Mouse (Mus musculus): Measurements from ENCODE around the gene Sipa1l1. TPM values are rescaled to one million over a fixed set of nuclear protein-coding genes. Genes with fewer than 3 reads are reported as not detected.

The Sipa1l1 gene
- polyA plus RNA-seq, 1 experiment from 2014 or later = 39.0 TPM

DNA sequence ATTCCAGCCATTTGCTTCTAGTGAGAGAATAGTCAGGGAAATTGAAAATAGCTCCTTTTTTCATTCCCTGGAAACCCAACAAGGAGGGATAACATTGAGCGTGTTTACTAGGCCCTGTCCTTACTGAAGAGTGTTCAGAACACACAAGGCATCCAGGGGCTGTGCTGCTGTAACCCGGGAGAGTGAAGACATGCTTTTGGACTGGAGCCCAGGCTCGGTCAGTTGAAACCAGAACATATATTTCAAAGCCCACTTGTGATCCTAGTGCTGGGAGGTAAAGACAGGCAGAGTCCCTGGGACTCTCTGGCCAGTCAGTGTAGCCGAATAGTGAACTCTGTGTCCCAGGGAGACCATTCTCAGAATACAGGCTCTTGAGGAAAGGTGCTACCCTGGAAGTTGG lies 68.8 kb downstream of the Sipa1l1 start:
- no peak overlapping the region for H3K27ac ChIP-seq
- H3K27me3 ChIP-seq = no peaks in the 10 kb centered on the region
- WGBS = 47% methylated on average over 4 of the region's 4 CpGs
- no peaks in the 10 kb centered on the region for H3K9me3 ChIP-seq
- H3K36me3 ChIP-seq = 0 out of 2 replicates have a peak, but pooled peaks cover 4% of the 10 kb centered on the region
- H3K4me2 ChIP-seq = no peak overlapping the region
- H3K9ac ChIP-seq = no peak overlapping the region
- H3K4me1 ChIP-seq = peaks cover 12% of the 10 kb centered on the region
- no peak for ATAC-seq (ENCODE audit: insufficient number of reproducible peaks, low FRiP score, low TSS enrichment, low read depth)
- H3K4me3 ChIP-seq = no peak overlapping the region

DNA sequence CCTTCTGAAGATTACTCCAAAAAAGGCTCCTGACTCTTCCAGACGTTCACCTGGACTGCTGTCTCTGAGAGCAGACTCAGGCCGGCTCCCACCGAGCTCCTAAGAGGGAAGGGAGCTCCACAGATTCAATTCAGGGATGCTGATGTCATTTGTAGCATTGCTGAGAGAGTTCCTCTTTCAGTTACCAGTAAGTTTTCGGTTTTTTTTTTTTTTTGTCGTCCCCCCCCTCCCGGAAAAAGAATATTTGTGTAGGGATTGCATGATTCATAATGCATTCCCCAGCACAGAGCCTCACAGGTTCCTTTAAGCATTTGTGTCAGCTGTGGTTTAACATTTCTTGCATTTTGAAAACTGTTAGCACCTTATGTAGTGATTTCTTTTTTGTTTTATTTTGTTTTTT lies 71.6 kb downstream of the Sipa1l1 start:
- WGBS = 69% methylated on average over 6 of the region's 6 CpGs
- no peak for ATAC-seq (ENCODE audit: insufficient number of reproducible peaks, low FRiP score, low TSS enrichment, low read depth)

DNA sequence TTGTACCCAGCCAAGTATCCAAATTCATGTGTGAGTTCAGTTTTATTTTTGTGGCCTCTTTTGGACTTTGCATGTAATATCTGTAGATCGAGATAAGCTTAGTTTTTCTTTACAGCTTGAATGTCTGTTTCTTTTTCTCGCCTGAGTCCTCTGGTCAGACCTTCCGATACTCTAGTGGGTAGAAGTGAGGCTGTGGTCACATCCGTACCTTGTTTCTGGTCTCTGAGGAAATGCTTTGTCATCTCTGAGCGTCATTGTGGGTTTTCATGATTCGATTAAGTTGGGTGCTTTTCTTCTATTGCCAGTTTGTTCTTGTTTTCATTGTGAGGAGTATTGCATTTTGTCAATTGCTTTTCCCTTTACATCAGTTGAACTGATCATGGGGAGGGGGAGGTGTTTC lies 76.1 kb downstream of the Sipa1l1 start:
- Histone ChIP-seq H3K9me3 (no peaks in the 10 kb centered on the region), H3K9ac (no peak overlapping the region), H3K36me3 (no peaks in the 10 kb centered on the region), H3K27ac (no peak overlapping the region), H3K4me1 (peaks cover 4% of the 10 kb centered on the region; the same call in 1 of the 2 replicates), H3K4me2 (no peak overlapping the region), H3K27me3 (no peaks in the 10 kb centered on the region), H3K4me3 (no peak overlapping the region)
- ATAC-seq (ENCODE audit: insufficient number of reproducible peaks, low FRiP score, low TSS enrichment, low read depth) = no peak
- 84% methylated on average over 6 of the region's 6 CpGs for WGBS

More for the DNA sequence above, 71.6 kb downstream of the Sipa1l1 start:
- H3K36me3 ChIP-seq = 0 out of 2 replicates have a peak, but pooled peaks cover 4% of the 10 kb centered on the region
- peaks cover 8% of the 10 kb centered on the region for H3K4me1 ChIP-seq
- H3K9me3 ChIP-seq = no peaks in the 10 kb centered on the region
- no peak overlapping the region for H3K27ac ChIP-seq
- no peak overlapping the region for H3K4me3 ChIP-seq
- no peaks in the 10 kb centered on the region for H3K27me3 ChIP-seq
- H3K4me2 ChIP-seq = no peak overlapping the region
- no peak overlapping the region for H3K9ac ChIP-seq

DNA sequence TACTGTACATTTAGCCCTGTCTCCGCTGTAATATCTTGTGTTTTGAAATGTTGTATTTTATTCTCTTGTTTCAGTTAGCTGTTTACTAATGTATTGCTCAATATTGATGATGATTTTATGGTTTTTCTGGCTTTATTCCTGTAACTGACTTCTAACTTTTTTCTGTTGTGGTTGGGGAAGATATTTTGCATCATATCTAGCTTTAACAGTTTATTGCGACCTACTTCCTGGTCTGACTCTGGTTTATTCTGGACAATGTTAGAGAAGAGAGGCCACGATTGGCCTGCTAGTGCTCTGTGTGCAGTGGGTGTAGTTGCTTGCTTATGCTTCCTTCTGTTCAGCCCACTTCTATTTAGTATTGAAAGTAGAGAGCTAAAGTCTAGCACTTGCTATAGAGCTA lies 77.3 kb downstream of the Sipa1l1 start:
- H3K4me3 ChIP-seq = no peak overlapping the region
- peaks cover 4% of the 10 kb centered on the region; the same call in 1 of the 2 replicates for H3K4me1 ChIP-seq
- no peak overlapping the region for H3K4me2 ChIP-seq
- H3K27ac ChIP-seq = no peak overlapping the region
- ATAC-seq (ENCODE audit: insufficient number of reproducible peaks, low FRiP score, low TSS enrichment, low read depth) = no peak
- 81% methylated on average over 3 of the region's 3 CpGs for WGBS
- H3K36me3 ChIP-seq = no peaks in the 10 kb centered on the region
- H3K9me3 ChIP-seq = no peaks in the 10 kb centered on the region
- no peak overlapping the region for H3K9ac ChIP-seq
- H3K27me3 ChIP-seq = no peaks in the 10 kb centered on the region

DNA sequence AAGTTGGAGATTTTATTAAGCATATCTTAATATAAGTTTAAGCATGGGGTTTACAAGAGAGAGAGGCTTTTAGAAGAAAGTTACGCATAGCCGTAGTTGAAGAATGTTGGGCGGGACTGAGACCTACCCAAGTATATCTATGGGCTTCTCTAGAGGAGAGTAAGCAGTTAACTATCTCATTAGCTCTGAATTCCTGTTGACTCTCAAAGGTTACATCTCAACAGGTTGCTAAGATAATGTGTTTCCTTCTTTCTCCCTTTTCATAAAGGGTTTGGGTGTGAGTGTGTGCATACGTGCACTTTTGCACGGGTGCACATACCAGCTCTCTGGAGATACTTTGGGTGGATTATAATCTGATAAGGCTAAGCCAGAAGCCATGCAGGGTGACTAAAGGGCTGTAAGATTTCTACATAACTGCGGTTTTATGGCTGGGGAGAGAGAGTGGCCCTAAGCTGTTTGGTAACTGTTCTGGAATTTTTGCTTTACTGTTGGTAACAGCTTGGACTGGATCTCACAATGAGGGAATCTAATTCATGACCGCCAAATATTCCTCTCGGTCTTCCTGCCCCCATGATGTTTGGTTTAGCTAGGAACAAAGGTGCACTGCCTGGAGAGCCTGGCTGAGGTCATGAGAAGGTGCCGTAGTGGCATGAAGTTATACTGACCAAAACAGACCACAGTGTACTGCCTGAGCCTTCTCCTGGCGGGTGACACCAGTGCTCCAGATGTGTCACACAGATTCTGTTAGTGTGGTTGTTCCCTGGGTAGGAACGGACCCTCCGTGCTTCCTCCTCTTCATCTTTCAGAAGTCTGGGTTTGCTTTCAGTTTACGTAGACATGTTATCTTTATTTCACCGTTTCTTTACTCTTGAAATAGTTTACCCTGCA lies 78.5 kb downstream of the Sipa1l1 start:
- Histone ChIP-seq H3K36me3 (no peaks in the 10 kb centered on the region), H3K9ac (no peak overlapping the region), H3K27me3 (no peaks in the 10 kb centered on the region), H3K4me1 (peaks cover 4% of the 10 kb centered on the region; the same call in 1 of the 2 replicates), H3K27ac (no peak overlapping the region), H3K4me3 (no peak overlapping the region), H3K4me2 (no peak overlapping the region), H3K9me3 (no peaks in the 10 kb centered on the region)
- no peak for ATAC-seq (ENCODE audit: insufficient number of reproducible peaks, low FRiP score, low TSS enrichment, low read depth)
- WGBS = 84% methylated on average over 14 of the region's 14 CpGs

DNA sequence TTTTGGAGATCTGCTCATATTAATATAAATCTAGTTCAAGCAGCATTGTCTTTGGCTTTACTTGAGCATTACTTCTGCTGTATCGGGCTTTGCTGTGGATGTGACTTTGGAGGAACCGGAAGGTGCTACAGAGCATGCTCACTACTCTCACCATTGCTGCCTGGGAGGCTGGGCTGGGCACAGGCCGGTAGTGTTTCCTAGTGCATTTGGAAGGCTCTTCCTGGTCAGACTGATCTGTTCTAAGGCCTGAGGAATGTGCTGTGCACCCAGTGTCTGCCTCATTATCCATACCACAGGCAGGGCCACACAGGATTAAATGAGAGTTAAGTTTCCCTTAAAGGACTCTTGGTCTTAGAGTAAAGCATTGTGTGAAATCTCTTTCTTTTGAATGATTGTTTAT lies 79.4 kb downstream of the Sipa1l1 start:
- no peak for ATAC-seq (ENCODE audit: insufficient number of reproducible peaks, low FRiP score, low TSS enrichment, low read depth)
- peaks cover 4% of the 10 kb centered on the region; the same call in 1 of the 2 replicates for H3K4me1 ChIP-seq

DNA sequence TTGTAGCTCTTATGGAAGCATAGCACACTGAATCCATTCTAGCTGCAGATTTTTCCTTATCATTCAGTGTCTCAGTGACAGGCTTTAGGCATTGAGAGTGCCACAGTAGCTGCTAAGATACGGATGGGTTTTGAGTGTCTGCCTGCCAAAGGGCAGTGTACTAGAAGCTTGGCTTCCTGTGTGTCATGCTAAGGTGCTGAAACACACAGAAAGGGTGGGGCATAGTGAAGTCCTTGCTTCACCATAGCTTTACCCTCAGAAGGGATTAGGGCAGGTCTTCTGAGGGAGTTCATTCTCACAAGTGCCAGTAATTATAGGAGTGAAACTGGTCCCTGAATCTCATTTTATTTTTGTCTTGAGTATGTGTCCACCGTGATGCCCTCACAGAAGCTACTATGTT lies 82.2 kb downstream of the Sipa1l1 start:
- H3K27me3 ChIP-seq = no peaks in the 10 kb centered on the region
- no peak for ATAC-seq (ENCODE audit: insufficient number of reproducible peaks, low FRiP score, low TSS enrichment, low read depth)
- H3K36me3 ChIP-seq = no peaks in the 10 kb centered on the region
- no peak overlapping the region for H3K27ac ChIP-seq
- 93% methylated on average over 2 of the region's 2 CpGs for WGBS
- no peak overlapping the region for H3K9ac ChIP-seq
- H3K4me1 ChIP-seq = peaks cover 9% of the 10 kb centered on the region; the same call in 1 of the 2 replicates
- H3K4me2 ChIP-seq = no peak overlapping the region
- H3K4me3 ChIP-seq = no peak overlapping the region
- no peaks in the 10 kb centered on the region for H3K9me3 ChIP-seq

More for the DNA sequence above, 79.4 kb downstream of the Sipa1l1 start:
- H3K4me3 ChIP-seq = no peak overlapping the region
- H3K4me2 ChIP-seq = no peak overlapping the region
- H3K9ac ChIP-seq = no peak overlapping the region
- WGBS = 82% methylated on average over 3 of the region's 3 CpGs
- no peak overlapping the region for H3K27ac ChIP-seq
- H3K9me3 ChIP-seq = no peaks in the 10 kb centered on the region
- H3K27me3 ChIP-seq = no peaks in the 10 kb centered on the region
- no peaks in the 10 kb centered on the region for H3K36me3 ChIP-seq

DNA sequence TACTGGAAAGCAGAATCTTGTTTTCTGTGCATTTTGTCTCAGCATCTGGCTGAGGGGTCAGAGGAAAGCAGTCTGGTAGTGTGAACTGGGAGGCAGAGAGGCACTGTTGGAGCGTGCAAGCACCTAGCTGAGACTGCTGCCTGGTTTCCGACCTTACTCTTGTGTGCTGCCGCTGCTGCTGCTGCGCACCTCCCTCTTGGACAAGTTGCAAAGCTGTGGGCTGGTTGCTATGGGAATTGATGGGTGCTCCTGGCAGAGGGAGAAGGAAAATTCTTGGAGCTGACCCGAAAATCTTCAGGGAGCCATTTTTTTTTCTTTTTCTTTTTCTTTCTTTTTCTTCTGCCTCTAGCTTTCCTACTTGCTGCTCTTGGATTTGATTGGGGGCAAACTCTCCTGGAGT lies 85.0 kb downstream of the Sipa1l1 start:
- H3K9ac ChIP-seq = no peak overlapping the region
- H3K9me3 ChIP-seq = no peaks in the 10 kb centered on the region
- H3K4me3 ChIP-seq = no peak overlapping the region
- no peak for ATAC-seq (ENCODE audit: insufficient number of reproducible peaks, low FRiP score, low TSS enrichment, low read depth)
- H3K27ac ChIP-seq = no peak overlapping the region
- no peaks in the 10 kb centered on the region for H3K27me3 ChIP-seq
- WGBS = 68% methylated on average over 5 of the region's 5 CpGs
- H3K4me1 ChIP-seq = 0 out of 2 replicates have a peak, but pooled peaks cover 8% of the 10 kb centered on the region
- H3K36me3 ChIP-seq = no peaks in the 10 kb centered on the region
- H3K4me2 ChIP-seq = no peak overlapping the region

DNA sequence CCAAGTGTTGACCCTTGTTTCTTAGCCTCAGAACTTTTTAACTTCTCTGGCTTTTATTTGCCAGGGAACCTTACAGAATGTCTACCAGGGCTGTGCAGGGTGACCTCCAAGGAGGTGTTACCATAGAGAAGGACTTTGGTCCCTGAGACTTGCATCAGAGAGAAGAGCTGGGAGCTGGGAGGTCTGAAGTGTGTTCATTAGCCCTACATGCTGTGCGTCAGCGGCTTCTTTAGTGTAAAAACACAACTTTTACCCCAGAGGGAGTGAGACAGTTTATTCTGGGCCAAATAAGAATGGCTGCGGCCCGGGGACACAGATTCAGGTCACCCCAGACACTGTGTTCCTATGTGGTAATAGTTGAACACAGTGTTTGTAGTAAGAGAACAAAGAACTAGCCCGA lies 86.9 kb downstream of the Sipa1l1 start:
- H3K27me3 ChIP-seq = no peaks in the 10 kb centered on the region
- no peak overlapping the region for H3K9ac ChIP-seq
- H3K4me2 ChIP-seq = no peak overlapping the region
- H3K36me3 ChIP-seq = no peaks in the 10 kb centered on the region
- no peaks in the 10 kb centered on the region for H3K9me3 ChIP-seq
- WGBS = 88% methylated on average over 5 of the region's 5 CpGs
- no peak overlapping the region for H3K4me3 ChIP-seq
- no peak overlapping the region for H3K27ac ChIP-seq
- no peak for ATAC-seq (ENCODE audit: insufficient number of reproducible peaks, low FRiP score, low TSS enrichment, low read depth)
- 0 out of 2 replicates have a peak, but pooled peaks cover 8% of the 10 kb centered on the region for H3K4me1 ChIP-seq

DNA sequence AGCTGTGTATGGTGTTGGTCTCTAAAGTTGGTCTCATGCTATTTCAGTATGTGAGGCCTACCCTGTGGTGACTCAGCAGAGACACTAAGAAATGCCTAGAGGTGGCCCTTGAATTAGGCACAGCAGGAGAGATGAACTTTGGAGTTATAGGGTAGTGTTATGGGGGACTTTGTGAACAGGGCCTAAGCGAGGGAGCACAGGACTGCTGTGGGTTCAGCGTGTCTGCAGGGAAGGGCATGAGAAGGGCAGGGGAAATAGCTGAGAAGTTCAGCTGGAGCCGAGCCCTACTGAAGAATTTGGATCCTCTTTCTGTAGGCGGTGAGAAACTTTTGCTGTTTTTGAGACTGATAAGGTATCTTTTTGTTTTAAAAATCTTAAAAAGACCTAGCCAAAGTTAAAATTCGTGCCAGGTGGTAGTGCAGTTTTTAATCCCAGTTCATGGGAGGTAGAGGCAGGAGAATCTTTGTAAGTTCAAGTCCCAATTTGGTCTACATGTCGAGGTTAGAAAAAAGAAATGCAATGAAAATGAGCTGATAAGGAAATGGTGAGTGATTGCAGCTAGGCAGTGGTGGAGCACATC lies 87.9 kb downstream of the Sipa1l1 start:
- Histone ChIP-seq H3K4me1 (0 out of 2 replicates have a peak, but pooled peaks cover 8% of the 10 kb centered on the region), H3K36me3 (no peaks in the 10 kb centered on the region), H3K27ac (no peak overlapping the region), H3K4me3 (no peak overlapping the region), H3K9me3 (no peaks in the 10 kb centered on the region), H3K4me2 (no peak overlapping the region), H3K27me3 (no peaks in the 10 kb centered on the region), H3K9ac (no peak overlapping the region)
- 81% methylated on average over 6 of the region's 6 CpGs for WGBS
- no peak for ATAC-seq (ENCODE audit: insufficient number of reproducible peaks, low FRiP score, low TSS enrichment, low read depth)

DNA sequence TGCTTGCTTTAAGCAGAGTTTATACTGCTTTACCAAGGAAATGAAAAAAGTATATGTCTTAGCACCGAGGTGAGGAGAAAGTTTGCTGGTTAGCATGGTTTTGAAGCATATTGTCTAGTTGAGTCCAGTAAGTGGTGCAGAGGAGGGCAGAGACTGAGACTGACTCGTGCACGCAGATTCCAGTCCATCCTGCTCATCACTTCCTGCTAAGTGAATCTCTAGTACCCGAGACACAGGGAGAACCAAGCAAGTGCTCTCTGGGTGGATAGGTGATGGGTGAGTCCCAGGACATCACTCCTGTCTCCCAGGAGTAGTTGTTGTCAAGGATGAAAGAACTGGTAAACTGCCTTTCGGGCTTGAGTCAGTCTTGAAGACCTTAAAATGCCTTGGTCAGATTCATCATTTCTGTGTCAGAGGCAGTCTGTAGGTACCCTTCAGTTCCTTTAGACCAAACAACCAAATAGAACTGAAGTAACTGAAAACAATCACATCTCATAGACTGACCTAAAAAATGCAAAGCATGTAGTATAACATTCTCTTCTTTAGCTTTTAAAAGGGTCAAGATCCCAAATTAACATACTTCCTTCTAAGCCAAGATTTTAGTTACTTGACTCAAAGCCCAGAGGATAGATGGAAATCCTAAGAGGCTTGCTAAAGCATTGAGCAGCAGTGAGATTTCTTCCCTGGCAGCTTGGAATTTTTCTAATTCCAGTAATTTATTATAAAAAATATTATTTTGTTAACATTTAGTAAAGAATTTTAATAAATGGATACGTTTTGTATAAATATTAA lies 89.1 kb downstream of the Sipa1l1 start:
- H3K9ac ChIP-seq = no peak overlapping the region
- no peak for ATAC-seq (ENCODE audit: insufficient number of reproducible peaks, low FRiP score, low TSS enrichment, low read depth)
- no peaks in the 10 kb centered on the region for H3K36me3 ChIP-seq
- no peak overlapping the region for H3K4me3 ChIP-seq
- H3K9me3 ChIP-seq = no peaks in the 10 kb centered on the region
- 0 out of 2 replicates have a peak, but pooled peaks cover 8% of the 10 kb centered on the region for H3K4me1 ChIP-seq
- no peak overlapping the region for H3K27ac ChIP-seq
- H3K4me2 ChIP-seq = no peak overlapping the region
- WGBS = 83% methylated on average over 6 of the region's 6 CpGs
- no peaks in the 10 kb centered on the region for H3K27me3 ChIP-seq
